Mouse (Mus musculus): ENCODE data around the gene Usp36. TPM values are rescaled to one million over a fixed set of nuclear protein-coding genes. Genes with fewer than 3 reads are reported as not detected.

Usp36 gene
- polyA plus RNA-seq, 1 experiment from 2014 or later = 15.9 TPM

GRCm38 (mm10) chr11:118247359-118248095, 42.5 kb downstream of the Usp36 start:
- peak overlapping the region; percentile 55 for H3K27ac ChIP-seq (ENCODE audit: low read length)
- H3K9me3 ChIP-seq (ENCODE audit: control insufficient read depth, low read length) = no peaks in the 10 kb centered on the region
- peak overlapping the region; percentile 76 for H3K4me2 ChIP-seq (ENCODE audit: low read depth, low read length)
- H3K9ac ChIP-seq (ENCODE audit: low read depth, low read length) = peak overlapping the region; percentile 94
- peaks cover 33% of the 10 kb centered on the region for H3K4me1 ChIP-seq (ENCODE audit: control insufficient read depth, insufficient read depth, low read length)
- no peaks in the 10 kb centered on the region for H3K36me3 ChIP-seq (ENCODE audit: control insufficient read depth, insufficient read depth, low read length)
- H3K4me3 ChIP-seq (ENCODE audit: low read length) = peak overlapping the region; percentile 91
- H3K27me3 ChIP-seq (replicated peaks; ENCODE audit: control insufficient read depth, insufficient read depth, low read length) = no peaks in the 10 kb centered on the region
- ATAC-seq = peak; percentile 5; the same call in 1 of the 2 replicates
- WGBS = under 1% methylated on average over 43 of the region's 43 CpGs

- Histone ChIP-seq H3K4me2 (ENCODE audit: low read depth, low read length) (peak overlapping the region; percentile 76), H3K4me1 (ENCODE audit: control insufficient read depth, insufficient read depth, low read length) (peaks cover 35% of the 10 kb centered on the region), H3K9ac (ENCODE audit: low read depth, low read length) (peak overlapping the region; percentile 94), H3K36me3 (ENCODE audit: control insufficient read depth, insufficient read depth, low read length) (no peaks in the 10 kb centered on the region), H3K27me3 (replicated peaks; ENCODE audit: control insufficient read depth, insufficient read depth, low read length) (no peaks in the 10 kb centered on the region), H3K9me3 (ENCODE audit: control insufficient read depth, low read length) (no peaks in the 10 kb centered on the region), H3K4me3 (ENCODE audit: low read length) (peak overlapping the region; percentile 91), H3K27ac (ENCODE audit: low read length) (peak overlapping the region; percentile 55)
- ATAC-seq = no peak
- 57% methylated on average over 5 of the region's 5 CpGs for WGBS
These were observed 43.3 kb downstream of the Usp36 start for GRCm38 (mm10) chr11:118246724-118247123.

GRCm38 (mm10) chr11:118245130-118245529, 44.9 kb downstream of the Usp36 start:
- 88% methylated on average over 2 of the region's 2 CpGs for WGBS
- H3K27ac ChIP-seq (ENCODE audit: low read length) = no peak overlapping the region

GRCm38 (mm10) chr11:118243627-118244261, 46.3 kb downstream of the Usp36 start:
- Histone ChIP-seq H3K4me3 (ENCODE audit: low read length) (no peak overlapping the region), H3K9ac (ENCODE audit: low read depth, low read length) (no peak overlapping the region), H3K4me2 (ENCODE audit: low read depth, low read length) (no peak overlapping the region), H3K27me3 (replicated peaks; ENCODE audit: control insufficient read depth, insufficient read depth, low read length) (no peaks in the 10 kb centered on the region), H3K4me1 (ENCODE audit: control insufficient read depth, insufficient read depth, low read length) (peaks cover 45% of the 10 kb centered on the region), H3K27ac (ENCODE audit: low read length) (no peak overlapping the region), H3K9me3 (ENCODE audit: control insufficient read depth, low read length) (no peaks in the 10 kb centered on the region), H3K36me3 (ENCODE audit: control insufficient read depth, insufficient read depth, low read length) (no peaks in the 10 kb centered on the region)
- WGBS = 77% methylated on average over 6 of the region's 6 CpGs
- ATAC-seq = no peak

More at GRCm38 (mm10) chr11:118245130-118245529, 44.9 kb downstream of the Usp36 start:
- Histone ChIP-seq H3K9ac (ENCODE audit: low read depth, low read length) (0 out of 2 replicates have a peak overlapping the region, but pooled peaks have one; percentile 26), H3K27me3 (replicated peaks; ENCODE audit: control insufficient read depth, insufficient read depth, low read length) (no peaks in the 10 kb centered on the region), H3K9me3 (ENCODE audit: control insufficient read depth, low read length) (no peaks in the 10 kb centered on the region), H3K4me1 (ENCODE audit: control insufficient read depth, insufficient read depth, low read length) (peaks cover 43% of the 10 kb centered on the region), H3K4me2 (ENCODE audit: low read depth, low read length) (no peak overlapping the region), H3K4me3 (ENCODE audit: low read length) (no peak overlapping the region), H3K36me3 (ENCODE audit: control insufficient read depth, insufficient read depth, low read length) (no peaks in the 10 kb centered on the region)
- ATAC-seq = no peak

GRCm38 (mm10) chr11:118242506-118242905, 47.5 kb downstream of the Usp36 start:
- no peak overlapping the region for H3K4me2 ChIP-seq (ENCODE audit: low read depth, low read length)
- no peaks in the 10 kb centered on the region for H3K36me3 ChIP-seq (ENCODE audit: control insufficient read depth, insufficient read depth, low read length)
- H3K9me3 ChIP-seq (ENCODE audit: control insufficient read depth, low read length) = no peaks in the 10 kb centered on the region
- 77% methylated on average over 4 of the region's 4 CpGs for WGBS
- H3K27ac ChIP-seq (ENCODE audit: low read length) = no peak overlapping the region
- no peak overlapping the region for H3K9ac ChIP-seq (ENCODE audit: low read depth, low read length)
- no peak for ATAC-seq
- H3K4me1 ChIP-seq (ENCODE audit: control insufficient read depth, insufficient read depth, low read length) = peaks cover 52% of the 10 kb centered on the region
- H3K4me3 ChIP-seq (ENCODE audit: low read length) = no peak overlapping the region
- H3K27me3 ChIP-seq (replicated peaks; ENCODE audit: control insufficient read depth, insufficient read depth, low read length) = no peaks in the 10 kb centered on the region

GRCm38 (mm10) chr11:118240388-118240787, 49.7 kb downstream of the Usp36 start:
- H3K27me3 ChIP-seq (replicated peaks; ENCODE audit: control insufficient read depth, insufficient read depth, low read length) = no peaks in the 10 kb centered on the region
- H3K4me1 ChIP-seq (ENCODE audit: control insufficient read depth, insufficient read depth, low read length) = peaks cover 43% of the 10 kb centered on the region
- H3K9me3 ChIP-seq (ENCODE audit: control insufficient read depth, low read length) = no peaks in the 10 kb centered on the region
- WGBS = 68% methylated on average over 4 of the region's 4 CpGs
- ATAC-seq = no peak
- no peak overlapping the region for H3K4me2 ChIP-seq (ENCODE audit: low read depth, low read length)
- 0 out of 2 replicates have a peak overlapping the region, but pooled peaks have one; percentile 6 for H3K9ac ChIP-seq (ENCODE audit: low read depth, low read length)
- H3K4me3 ChIP-seq (ENCODE audit: low read length) = no peak overlapping the region
- H3K36me3 ChIP-seq (ENCODE audit: control insufficient read depth, insufficient read depth, low read length) = no peaks in the 10 kb centered on the region
- no peak overlapping the region for H3K27ac ChIP-seq (ENCODE audit: low read length)

GRCm38 (mm10) chr11:118239281-118240198, 50.5 kb downstream of the Usp36 start:
- whole genome bisulfite sequencing = 54% methylated on average over 14 of the region's 14 CpGs
- Histone ChIP-seq H3K9me3 (ENCODE audit: control insufficient read depth, low read length) (no peaks in the 10 kb centered on the region), H3K36me3 (ENCODE audit: control insufficient read depth, insufficient read depth, low read length) (no peaks in the 10 kb centered on the region), H3K9ac (ENCODE audit: low read depth, low read length) (no peak overlapping the region), H3K4me1 (ENCODE audit: control insufficient read depth, insufficient read depth, low read length) (peaks cover 44% of the 10 kb centered on the region), H3K4me2 (ENCODE audit: low read depth, low read length) (no peak overlapping the region), H3K27me3 (replicated peaks; ENCODE audit: control insufficient read depth, insufficient read depth, low read length) (no peaks in the 10 kb centered on the region), H3K4me3 (ENCODE audit: low read length) (no peak overlapping the region), H3K27ac (ENCODE audit: low read length) (no peak overlapping the region)
- ATAC-seq = no peak

- 48% methylated on average over 6 of the region's 6 CpGs for WGBS
- no peak overlapping the region for H3K4me3 ChIP-seq (ENCODE audit: low read length)
- no peak overlapping the region for H3K4me2 ChIP-seq (ENCODE audit: low read depth, low read length)
- peak overlapping the region; percentile 33 for H3K27ac ChIP-seq (ENCODE audit: low read length)
- H3K9ac ChIP-seq (ENCODE audit: low read depth, low read length) = no peak overlapping the region
- H3K4me1 ChIP-seq (ENCODE audit: control insufficient read depth, insufficient read depth, low read length) = peaks cover 37% of the 10 kb centered on the region
- H3K36me3 ChIP-seq (ENCODE audit: control insufficient read depth, insufficient read depth, low read length) = no peaks in the 10 kb centered on the region
- no peaks in the 10 kb centered on the region for H3K27me3 ChIP-seq (replicated peaks; ENCODE audit: control insufficient read depth, insufficient read depth, low read length)
- no peaks in the 10 kb centered on the region for H3K9me3 ChIP-seq (ENCODE audit: control insufficient read depth, low read length)
- peak; percentile 60 for ATAC-seq
These were observed 53.4 kb downstream of the Usp36 start for GRCm38 (mm10) chr11:118236520-118237190.
